Comparison of ENCODE assay signal across 14 mouse cellular contexts in the genomic region with DNA sequence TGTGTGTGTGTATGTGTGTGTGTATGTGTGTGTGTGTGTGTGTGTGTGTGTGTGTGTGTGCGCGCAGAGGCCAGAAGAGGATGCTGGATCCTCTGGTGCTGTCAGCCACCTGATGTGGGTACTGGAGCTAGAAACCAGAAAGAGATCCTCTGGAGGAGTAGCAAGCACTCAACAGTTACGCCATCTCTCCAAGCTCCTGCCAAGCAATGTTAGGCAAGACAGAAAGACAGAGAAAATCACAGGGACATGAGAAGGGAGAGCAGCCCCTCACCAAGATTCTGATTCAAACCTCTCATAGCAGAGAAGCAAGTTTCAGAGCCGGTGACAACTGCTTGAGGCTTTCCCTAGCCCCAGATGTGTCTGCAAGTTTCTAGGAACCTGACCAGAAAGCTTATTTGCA.
"Had no signal": no experiment of that assay in that cellular context is flagged by ENCODE, and none has a peak within 500 bp of the region (broad histone marks: within the 10 kb centered on the region; RNA-seq: fewer than 3 reads in every experiment).

No protein-coding gene starts in this region.

- H3K27ac ChIP-seq: left cerebral cortex, adult 2 months; limb, embryonic 15.5 days; liver, embryonic 13.5 days had no signal

- DNase-seq: kidney, adult 2 months; kidney, postnatal 14 days; kidney, postnatal 4 days; layer of hippocampus, postnatal 36 days; left cerebral cortex, postnatal 4 days; liver, embryonic 13.5 days; lung, embryonic 14.5 days; lung, postnatal 4 days; midbrain, embryonic 14.5 days; thymus, adult 18-20 months; thymus, postnatal 36 days had no signal

- H3K9me3 ChIP-seq: limb, embryonic 12.5 days; limb, embryonic 15.5 days; liver, embryonic 13.5 days had no signal

- H3K4me3 ChIP-seq: left cerebral cortex, adult 2 months; limb, embryonic 12.5 days; limb, embryonic 15.5 days; liver, embryonic 13.5 days had no signal

- H3K36me3 ChIP-seq: limb, embryonic 12.5 days; limb, embryonic 15.5 days; liver, embryonic 13.5 days had no signal

- H3K27me3 ChIP-seq: limb, embryonic 12.5 days; limb, embryonic 15.5 days had no signal
